Mouse (Mus musculus) spleen, postnatal 36 days (tissue): ENCODE results near the gene Eif4a3.

Experiments
- DNase-seq, 2 experiments: peaks; one replicate each; pipeline ENCODE4 v3.0.0; 2022; ENCODE audit warnings: low spot score in 2 of 2, mixed read lengths in 1 of 2

Gene Eif4a3

GRCm38 (mm10) chr11:119299391-119300245 lies at the start of gene Eif4a3:
Eif4a3 (minus strand) TSS chr11:119300089.
- DNase-seq: peak; percentile 93 to 94

- no peak for DNase-seq
Observed at GRCm38 (mm10) chr11:119347125-119347524, 47.2 kb upstream of the Eif4a3 start.

GRCm38 (mm10) chr11:119344865-119345264 lies 45.0 kb upstream of the Eif4a3 start:
- no peak for DNase-seq

- DNase-seq: no peak
Observed at GRCm38 (mm10) chr11:119344178-119344577, 44.3 kb upstream of the Eif4a3 start.

- peak; percentile 67 to 74 for DNase-seq
Observed at GRCm38 (mm10) chr11:119339637-119340036, 39.7 kb upstream of the Eif4a3 start.

- no peak for DNase-seq
Observed at GRCm38 (mm10) chr11:119339179-119339578, 39.3 kb upstream of the Eif4a3 start.

- no peak for DNase-seq
Observed at GRCm38 (mm10) chr11:119338271-119339059, 38.6 kb upstream of the Eif4a3 start.

- no peak for DNase-seq
Observed at GRCm38 (mm10) chr11:119331970-119332369, 32.1 kb upstream of the Eif4a3 start.

GRCm38 (mm10) chr11:119330592-119330991 lies 30.7 kb upstream of the Eif4a3 start:
- no peak for DNase-seq

- DNase-seq: no peak
Observed at GRCm38 (mm10) chr11:119325068-119325467, 25.2 kb upstream of the Eif4a3 start.

GRCm38 (mm10) chr11:119322521-119322920 lies 22.6 kb upstream of the Eif4a3 start:
- no peak for DNase-seq

- DNase-seq: no peak
Observed at GRCm38 (mm10) chr11:119316720-119317119, 16.8 kb upstream of the Eif4a3 start.

GRCm38 (mm10) chr11:119314252-119314936 lies 14.5 kb upstream of the Eif4a3 start:
- DNase-seq: no peak

GRCm38 (mm10) chr11:119310621-119311020 lies 10.7 kb upstream of the Eif4a3 start:
- no peak for DNase-seq

GRCm38 (mm10) chr11:119307916-119308315 lies 8.0 kb upstream of the Eif4a3 start:
- DNase-seq: no peak

GRCm38 (mm10) chr11:119307658-119307867 lies 7.7 kb upstream of the Eif4a3 start, which contains the start of gene Card14:
Card14 (plus strand) TSS chr11:119307768.
- DNase-seq: no peak

GRCm38 (mm10) chr11:119306762-119307657 lies 7.1 kb upstream of the Eif4a3 start:
- DNase-seq: no peak

GRCm38 (mm10) chr11:119304904-119305712 lies 5.2 kb upstream of the Eif4a3 start:
- DNase-seq: peak; percentile 11 to 24

- DNase-seq: no peak
Observed at GRCm38 (mm10) chr11:119300986-119301385, 1.1 kb upstream of the Eif4a3 start.

- no peak for DNase-seq
Observed at GRCm38 (mm10) chr11:119300246-119300935, 502 bp upstream of the Eif4a3 start.
